Mouse (Mus musculus) heart, adult 18-20 months (tissue): Measurements from ENCODE around the gene Pkd2l1. TPM values are rescaled to one million over a fixed set of nuclear protein-coding genes. Genes with fewer than 3 reads are reported as not detected.

ENCODE experiments used
- DNase-seq, 2 experiments: peaks; one replicate each; pipeline ENCODE4 v3.0.0; 2021 to 2022; ENCODE audit warnings: mixed read lengths in 1 of 2
- total RNA-seq, 2 experiments: library from RNA; stranded (reverse); gene quantifications; 2 replicates each; pipeline ENCODE4 v1.2.3; 2021

Gene Pkd2l1
- total RNA-seq, 2 experiments from 2014 or later, result not detected

DNA sequence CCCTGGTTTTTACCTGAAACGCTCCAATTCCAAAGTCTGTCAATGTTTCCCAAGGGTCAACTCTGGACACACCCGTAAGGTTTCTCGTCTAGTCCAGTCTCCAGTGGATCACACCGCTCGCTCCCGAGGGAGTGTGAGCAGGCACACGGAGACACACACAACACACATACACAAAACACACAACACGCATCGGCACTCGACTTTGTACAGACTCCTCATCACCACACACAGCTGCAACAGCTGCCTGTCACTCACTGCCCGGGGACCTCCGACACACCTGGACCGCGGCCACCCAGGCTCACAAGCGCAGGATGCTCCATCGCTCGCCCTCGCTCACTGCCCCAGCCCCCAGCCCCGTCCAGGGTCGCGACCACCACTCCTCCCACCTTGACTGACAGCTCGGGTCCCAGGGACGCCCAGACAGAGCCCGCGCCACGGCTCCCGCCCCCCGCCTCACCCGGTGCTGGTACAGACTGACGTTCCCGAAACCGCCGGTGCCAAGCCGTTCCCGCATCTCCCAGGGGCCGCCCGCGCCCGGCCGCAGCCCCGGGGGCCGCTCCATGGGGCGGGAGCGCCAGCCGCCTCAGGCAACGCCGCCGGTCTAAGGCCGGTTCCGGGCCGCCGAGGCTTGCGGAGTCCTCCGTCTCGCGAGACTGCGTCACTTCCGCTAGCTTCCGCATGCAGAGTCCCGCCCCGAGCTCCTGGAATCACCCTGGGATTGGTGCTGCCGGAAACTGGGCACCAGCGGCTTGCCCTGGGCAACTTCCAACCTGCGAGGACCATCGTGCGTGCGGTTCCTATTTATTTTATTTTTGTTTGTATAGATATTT lies 85.2 kb downstream of the Pkd2l1 start, which contains the start of gene Chuk:
Chuk (minus strand) TSS at position 650 of the 830 bp plus-strand sequence.
- peak; percentile 97 to 98 for DNase-seq

DNA sequence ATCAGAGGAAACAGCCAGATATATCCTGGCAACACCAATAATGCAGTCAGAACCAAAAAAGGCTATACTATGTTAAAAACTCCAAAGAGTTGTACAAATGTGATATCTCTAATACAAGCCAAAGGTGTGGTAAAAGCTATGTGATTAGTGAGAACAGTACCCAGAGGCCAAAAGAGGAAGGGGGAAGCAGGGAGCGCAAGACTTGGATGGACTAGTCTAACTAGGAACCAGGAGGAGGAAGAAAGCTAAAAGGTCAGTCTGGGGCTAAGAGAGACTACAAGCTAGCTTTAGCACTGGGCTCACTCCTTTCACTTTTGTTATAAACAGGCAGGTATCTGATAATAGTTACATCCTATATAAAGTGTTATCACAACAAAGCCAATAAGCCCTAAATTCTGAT lies 87.8 kb downstream of the Pkd2l1 start:
- DNase-seq, result no peak

DNA sequence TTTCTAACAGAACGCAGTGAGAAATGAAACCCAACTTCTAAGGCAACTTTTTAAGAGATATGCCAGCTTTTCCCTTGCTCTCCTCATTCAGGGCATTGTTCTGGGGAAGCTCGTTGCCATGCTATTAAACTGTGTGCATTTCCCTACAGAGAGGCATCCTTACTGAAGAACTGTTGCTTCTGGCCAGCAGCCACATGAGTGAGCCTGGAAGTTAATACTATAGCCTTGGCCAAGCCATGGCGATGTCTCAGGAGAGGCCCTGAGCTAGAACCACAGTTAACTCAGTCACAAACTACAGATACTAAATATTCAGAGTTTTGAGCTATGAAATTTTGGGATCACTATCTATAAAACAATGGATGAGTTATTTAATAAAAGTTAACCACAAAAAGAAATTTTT lies 89.2 kb downstream of the Pkd2l1 start:
- DNase-seq, result no peak

DNA sequence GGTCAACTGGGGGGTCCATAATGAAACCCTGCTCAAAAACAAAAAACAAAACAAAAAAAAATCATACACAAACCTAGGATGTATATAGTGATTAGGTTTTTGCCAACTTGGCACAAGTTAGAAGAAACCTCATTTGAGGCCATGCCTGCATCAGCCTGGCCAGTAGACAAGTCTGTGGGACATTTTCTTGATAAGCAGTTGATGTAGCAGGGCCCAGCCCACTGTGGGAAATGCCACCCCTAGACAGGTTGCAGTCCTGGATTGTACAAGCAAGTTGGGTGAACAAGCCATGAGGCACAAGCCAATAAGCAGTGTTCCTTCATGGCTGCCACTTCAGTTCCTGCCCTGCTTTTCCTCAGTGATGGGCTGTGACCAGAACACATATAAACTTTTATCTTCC lies 91.4 kb downstream of the Pkd2l1 start:
- DNase-seq, result no peak

Other genes starting within 250 kb of the Pkd2l1 start
- not detected for gene Cpn1, start 205.9 kb downstream of the Pkd2l1 start, total RNA-seq
- gene Cyp2c23, start 163.2 kb downstream of the Pkd2l1 start, total RNA-seq, result under 1 TPM in 1 of 2 experiments, not detected in 1; 0.15 TPM
- 10 to 100 TPM in 1 of 2 experiments, 1 to 10 TPM in 1; 9.1 to 11.2 TPM for gene Erlin1, start 122.7 kb downstream of the Pkd2l1 start, total RNA-seq
- 10 to 100 TPM; 25.8 to 28.0 TPM for gene Chuk, start 85.0 kb downstream of the Pkd2l1 start, total RNA-seq
- 1 to 10 TPM; 9.0 to 9.1 TPM for gene Cwf19l1, start 56.6 kb downstream of the Pkd2l1 start, total RNA-seq
- gene Bloc1s2, start 46.0 kb downstream of the Pkd2l1 start, total RNA-seq, result 10 to 100 TPM; 19.0 to 24.3 TPM
- not detected for gene Scd3, start 10.8 kb upstream of the Pkd2l1 start, total RNA-seq
- gene Scd2, start 101.2 kb upstream of the Pkd2l1 start, total RNA-seq, result 1 to 10 TPM; 9.1 to 9.4 TPM
- gene Scd4, start 140.7 kb upstream of the Pkd2l1 start, total RNA-seq, result 1 to 10 TPM; 4.3 to 7.8 TPM
- 100 to 1,000 TPM in 1 of 2 experiments, 10 to 100 TPM in 1; 30.8 to 212 TPM for gene Scd1, start 215.4 kb upstream of the Pkd2l1 start, total RNA-seq